Mouse (Mus musculus): ENCODE measurements at regions not wholly inside any gene's neighbourhood (a gene's known extent, or its start where the extent isn't known, plus 50 kb on each side); places are given as distances from the start of the nearest gene placed in this dataset.
"Not testable (repeated sequence)": the region's sequence is repeated elsewhere in the genome, so short reads cannot be mapped to it uniquely, and the experiment has no call there.

- Histone ChIP-seq H3K27me3 (ENCODE audit: insufficient read depth, low read length) (peaks cover 27% of the 10 kb centered on the region), H3K4me1 (ENCODE audit: insufficient read depth) (no peaks in the 10 kb centered on the region), H3K4me2 (peak overlapping the region; percentile 94), H3K4me3 (ENCODE audit: low read depth, low read length) (peak overlapping the region; percentile 52), H3K27ac (ENCODE audit: low read depth) (no peak overlapping the region), H3K36me3 (ENCODE audit: insufficient read depth) (no peaks in the 10 kb centered on the region), H3K9ac (peak overlapping the region; percentile 39; the same call in 1 of the 2 replicates), H3K9me3 (ENCODE audit: low read depth, low read length) (no peaks in the 10 kb centered on the region)
- no peak for TF ChIP-seq CTCF (IDR thresholded peaks at IDR 0.05; ENCODE audit: low read depth)
- DNase-seq (peak; percentile 54), ATAC-seq (ENCODE audit: insufficient read depth) (peak; percentile 76)
- WGBS, result under 1% methylated on average over 77 of the region's 77 CpGs
Observed at GRCm38 (mm10) chr1:18058211-18058971, 87.3 kb downstream of the Crisp4 start.

- H3K27me3 ChIP-seq (ENCODE audit: insufficient read depth, low read length), result peaks cover 27% of the 10 kb centered on the region
- no peak for TF ChIP-seq CTCF (IDR thresholded peaks at IDR 0.05; ENCODE audit: low read depth)
- peak overlapping the region; percentile 94 for H3K4me2 ChIP-seq
- H3K27ac ChIP-seq (ENCODE audit: low read depth), result no peak overlapping the region
- H3K4me3 ChIP-seq (ENCODE audit: low read depth, low read length), result peak overlapping the region; percentile 52
- H3K36me3 ChIP-seq (ENCODE audit: insufficient read depth), result no peaks in the 10 kb centered on the region
- ATAC-seq (ENCODE audit: insufficient read depth) (peak; percentile 15; the same call in 1 of the 2 replicates), DNase-seq (peak; percentile 4)
- H3K4me1 ChIP-seq (ENCODE audit: insufficient read depth), result no peaks in the 10 kb centered on the region
- H3K9ac ChIP-seq, result peak overlapping the region; percentile 39; the same call in 1 of the 2 replicates
- WGBS, result 1% methylated on average over 26 of the region's 26 CpGs
- no peaks in the 10 kb centered on the region for H3K9me3 ChIP-seq (ENCODE audit: low read depth, low read length)
Observed at GRCm38 (mm10) chr1:18057646-18058210, 88.0 kb downstream of the Crisp4 start.

- not testable (repeated sequence) for H3K9ac ChIP-seq; H3K36me3 ChIP-seq (ENCODE audit: insufficient read depth); H3K27ac ChIP-seq (ENCODE audit: low read depth); H3K4me1 ChIP-seq (ENCODE audit: insufficient read depth); ATAC-seq (ENCODE audit: insufficient read depth); DNase-seq; H3K9me3 ChIP-seq (ENCODE audit: low read depth, low read length)
- 13% methylated on average over 11 of the region's 11 CpGs for WGBS
- Histone ChIP-seq H3K27me3 (ENCODE audit: insufficient read depth, low read length) (peaks cover 27% of the 10 kb centered on the region), H3K4me2 (peak overlapping the region; percentile 94; the same call in 1 of the 2 replicates), H3K4me3 (ENCODE audit: low read depth, low read length) (peak overlapping the region; percentile 52; the same call in 1 of the 2 replicates)
Observed at GRCm38 (mm10) chr1:18057003-18057402, 88.7 kb downstream of the Crisp4 start.

GRCm38 (mm10) chr1:18030226-18030625, 115.5 kb downstream of the Crisp4 start:
- Histone ChIP-seq H3K4me3 (ENCODE audit: low read depth, low read length) (no peak overlapping the region), H3K4me1 (ENCODE audit: insufficient read depth) (no peaks in the 10 kb centered on the region), H3K27me3 (ENCODE audit: insufficient read depth, low read length) (no peaks in the 10 kb centered on the region), H3K9me3 (ENCODE audit: low read depth, low read length) (no peaks in the 10 kb centered on the region), H3K9ac (no peak overlapping the region), H3K4me2 (no peak overlapping the region), H3K36me3 (ENCODE audit: insufficient read depth) (no peaks in the 10 kb centered on the region), H3K27ac (ENCODE audit: low read depth) (no peak overlapping the region)
- DNase-seq (no peak), ATAC-seq (ENCODE audit: insufficient read depth) (no peak)
- TF ChIP-seq CTCF (IDR thresholded peaks at IDR 0.05; ENCODE audit: low read depth), result no peak
- 62% methylated on average over 3 of the region's 3 CpGs for WGBS

GRCm38 (mm10) chr1:18012941-18013340, 132.8 kb downstream of the Crisp4 start:
- not testable (repeated sequence) for H3K4me2 ChIP-seq; H3K27me3 ChIP-seq (ENCODE audit: insufficient read depth, low read length); H3K4me1 ChIP-seq (ENCODE audit: insufficient read depth); ATAC-seq (ENCODE audit: insufficient read depth); H3K9me3 ChIP-seq (ENCODE audit: low read depth, low read length); H3K9ac ChIP-seq; H3K36me3 ChIP-seq (ENCODE audit: insufficient read depth); H3K27ac ChIP-seq (ENCODE audit: low read depth); H3K4me3 ChIP-seq (ENCODE audit: low read depth, low read length)
- peak; percentile 61 for DNase-seq
- TF ChIP-seq CTCF (IDR thresholded peaks at IDR 0.05; ENCODE audit: low read depth), result peak; percentile 25; the same call in 1 of the 2 replicates

GRCm38 (mm10) chr1:17980604-17981003, 165.1 kb downstream of the Crisp4 start:
- Histone ChIP-seq H3K27me3 (ENCODE audit: insufficient read depth, low read length) (no peaks in the 10 kb centered on the region), H3K4me3 (ENCODE audit: low read depth, low read length) (no peak overlapping the region), H3K36me3 (ENCODE audit: insufficient read depth) (no peaks in the 10 kb centered on the region), H3K4me2 (no peak overlapping the region), H3K9me3 (ENCODE audit: low read depth, low read length) (no peaks in the 10 kb centered on the region), H3K27ac (ENCODE audit: low read depth) (no peak overlapping the region), H3K9ac (no peak overlapping the region), H3K4me1 (ENCODE audit: insufficient read depth) (no peaks in the 10 kb centered on the region)
- DNase-seq, result peak; percentile 82
- 10% methylated on average over 3 of the region's 3 CpGs for WGBS
- ATAC-seq (ENCODE audit: insufficient read depth), result no peak
- peak; percentile 75 for TF ChIP-seq CTCF (IDR thresholded peaks at IDR 0.05; ENCODE audit: low read depth)

GRCm38 (mm10) chr1:17978086-17978485, 167.6 kb downstream of the Crisp4 start:
- ATAC-seq (ENCODE audit: insufficient read depth), result no peak
- Histone ChIP-seq H3K27me3 (ENCODE audit: insufficient read depth, low read length) (no peaks in the 10 kb centered on the region), H3K36me3 (ENCODE audit: insufficient read depth) (no peaks in the 10 kb centered on the region), H3K27ac (ENCODE audit: low read depth) (no peak overlapping the region), H3K9ac (no peak overlapping the region), H3K4me3 (ENCODE audit: low read depth, low read length) (no peak overlapping the region), H3K9me3 (ENCODE audit: low read depth, low read length) (no peaks in the 10 kb centered on the region), H3K4me1 (ENCODE audit: insufficient read depth) (no peaks in the 10 kb centered on the region), H3K4me2 (no peak overlapping the region)
- 65% methylated on average over 2 of the region's 2 CpGs for WGBS
- DNase-seq, result no peak
- no peak for TF ChIP-seq CTCF (IDR thresholded peaks at IDR 0.05; ENCODE audit: low read depth)

- not testable (repeated sequence) for H3K4me2 ChIP-seq; H3K4me1 ChIP-seq (ENCODE audit: insufficient read depth); H3K27ac ChIP-seq (ENCODE audit: low read depth); H3K9ac ChIP-seq; DNase-seq; H3K4me3 ChIP-seq (ENCODE audit: low read depth, low read length); H3K9me3 ChIP-seq (ENCODE audit: low read depth, low read length); ATAC-seq (ENCODE audit: insufficient read depth); H3K27me3 ChIP-seq (ENCODE audit: insufficient read depth, low read length); H3K36me3 ChIP-seq (ENCODE audit: insufficient read depth)
- WGBS, result 94% methylated on average over 11 of the region's 21 CpGs
Observed at GRCm38 (mm10) chr1:17956881-17957280, 188.8 kb downstream of the Crisp4 start.

GRCm38 (mm10) chr1:17932108-17932810, 213.4 kb downstream of the Crisp4 start:
- not testable (repeated sequence) for H3K4me2 ChIP-seq; H3K4me3 ChIP-seq (ENCODE audit: low read depth, low read length); DNase-seq; H3K27me3 ChIP-seq (ENCODE audit: insufficient read depth, low read length); H3K4me1 ChIP-seq (ENCODE audit: insufficient read depth); H3K36me3 ChIP-seq (ENCODE audit: insufficient read depth); H3K9ac ChIP-seq; H3K27ac ChIP-seq (ENCODE audit: low read depth); ATAC-seq (ENCODE audit: insufficient read depth); H3K9me3 ChIP-seq (ENCODE audit: low read depth, low read length)
- 79% methylated on average over 4 of the region's 4 CpGs for WGBS

All from lung, embryonic 14.5 days (tissue).